Mouse (Mus musculus) forebrain, postnatal 0 days (tissue): ENCODE measurements at regions not wholly inside any gene's neighbourhood (a gene's known extent, or its start where the extent isn't known, plus 50 kb on each side); places are given as distances from the start of the nearest gene placed in this dataset.
"Not testable (repeated sequence)": the region's sequence is repeated elsewhere in the genome, so short reads cannot be mapped to it uniquely, and the experiment has no call there.

Source experiments
- ATAC-seq: fragments of 200-750 bp; cut with Nextera tagmentation; 2 replicates; pipeline ENCODE4 v1.8.0; 2017; ENCODE audit warnings: mild to moderate bottlenecking, moderate library complexity
- DNase-seq: peaks from one replicate; pipeline ENCODE4 v3.0.0-alpha.2; 2015
- H3K27ac ChIP-seq: fragments of 300-500 bp; sonication (generic); 2 replicates; pipeline ENCODE4 v1.5.1; 2014; ENCODE audit warnings: low read depth, mild to moderate bottlenecking, antibody characterized with exemption, low read length, moderate library complexity, mixed read lengths
- H3K27me3 ChIP-seq: fragments of 300-500 bp; sonication (generic); 2 replicates; pipeline ENCODE4 v1.6.1; 2014; ENCODE audit warnings: mild to moderate bottlenecking, low read length, mixed read lengths; ENCODE audit not compliant: insufficient read depth
- H3K36me3 ChIP-seq: fragments of 300-500 bp; sonication (generic); 2 replicates; pipeline ENCODE4 v1.6.1; 2014; ENCODE audit warnings: mild to moderate bottlenecking, moderate library complexity; ENCODE audit not compliant: insufficient read depth
- H3K4me1 ChIP-seq: fragments of 300-500 bp; sonication (generic); 2 replicates; pipeline ENCODE4 v1.6.1; 2014; ENCODE audit warnings: antibody characterized with exemption; ENCODE audit not compliant: insufficient read depth
- H3K4me2 ChIP-seq: fragments of 300-500 bp; sonication (generic); 2 replicates; pipeline ENCODE4 v1.6.1; 2014; ENCODE audit warnings: low read depth, mild to moderate bottlenecking, moderate library complexity
- H3K4me3 ChIP-seq: fragments of 300-500 bp; sonication (generic); 2 replicates; pipeline ENCODE4 v1.5.1; 2014; ENCODE audit warnings: low read depth, low read length, mixed read lengths
- H3K9ac ChIP-seq: fragments of 300-500 bp; sonication (generic); 2 replicates; pipeline ENCODE4 v1.6.1; 2014; ENCODE audit warnings: mild to moderate bottlenecking
- H3K9me3 ChIP-seq: fragments of 300-500 bp; sonication (generic); 2 replicates; pipeline ENCODE4 v1.6.1; 2016; ENCODE audit warnings: low read length
- CTCF ChIP-seq: sonication (generic); IDR thresholded peaks from 2 replicates; pipeline ENCODE4 v1.5.1; 2016; ENCODE audit warnings: antibody characterized with exemption, control low read depth, low read depth
- WGBS: fragments of 180-500 bp; shearing (Covaris S2); extraction: QIAGEN DNeasy Blood & Tissue Kit; methylation state at CpG from one replicate; pipeline ENCODE4 v1.1.7; 2014; 5-methylcytosine and 5-hydroxymethylcytosine counted together

GRCm38 (mm10) chr9:85920745-85921614 is 78.8 kb downstream of the Tpbg start:
- Histone ChIP-seq H3K4me2 (no peak overlapping the region), H3K4me1 (no peaks in the 10 kb centered on the region), H3K36me3 (no peaks in the 10 kb centered on the region), H3K27ac (no peak overlapping the region), H3K9me3 (no peaks in the 10 kb centered on the region), H3K9ac (no peak overlapping the region), H3K4me3 (no peak overlapping the region), H3K27me3 (no peaks in the 10 kb centered on the region)
- no peak for TF ChIP-seq CTCF
- no peak for ATAC-seq
- WGBS, result 92% methylated on average over 13 of the region's 13 CpGs
- DNase-seq, result no peak

- no peak for ATAC-seq
- no peak overlapping the region for H3K4me2 ChIP-seq
- no peak overlapping the region for H3K4me3 ChIP-seq
- 82% methylated on average over 1 of the region's 1 CpGs for WGBS
- no peak overlapping the region for H3K27ac ChIP-seq
- no peak overlapping the region for H3K9ac ChIP-seq
- no peaks in the 10 kb centered on the region for H3K4me1 ChIP-seq
- no peak for DNase-seq
- H3K9me3 ChIP-seq, result no peaks in the 10 kb centered on the region
- H3K27me3 ChIP-seq, result no peaks in the 10 kb centered on the region
- H3K36me3 ChIP-seq, result no peaks in the 10 kb centered on the region
- TF ChIP-seq CTCF, result no peak
Measured at GRCm38 (mm10) chr9:85925259-85925658, 83.1 kb downstream of the Tpbg start.

DNA sequence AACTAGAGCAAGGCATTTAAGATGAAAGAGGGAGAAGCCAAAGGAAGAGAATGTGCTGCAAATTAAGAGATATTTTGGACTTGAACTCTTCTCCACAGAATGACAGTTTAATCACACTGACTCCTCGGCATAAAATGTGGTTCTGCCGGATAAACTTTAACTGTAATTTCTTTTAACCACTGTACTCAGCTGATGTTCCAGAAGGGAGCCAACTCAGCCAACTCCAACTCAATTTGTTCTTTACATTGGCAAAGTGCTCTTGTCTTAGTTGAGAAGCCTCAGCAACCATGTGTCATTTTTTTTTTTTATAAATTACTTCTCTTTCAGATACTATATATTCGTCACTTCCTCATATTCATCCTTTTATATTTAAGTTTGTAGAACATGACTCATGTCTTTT is 90.0 kb downstream of the Tpbg start:
- DNase-seq (no peak), ATAC-seq (no peak)
- no peaks in the 10 kb centered on the region for H3K4me1 ChIP-seq
- WGBS, result 77% methylated on average over 3 of the region's 3 CpGs
- TF ChIP-seq CTCF, result no peak
- H3K36me3 ChIP-seq, result no peaks in the 10 kb centered on the region
- H3K9ac ChIP-seq, result no peak overlapping the region
- H3K9me3 ChIP-seq, result no peaks in the 10 kb centered on the region
- H3K27ac ChIP-seq, result no peak overlapping the region
- H3K27me3 ChIP-seq, result no peaks in the 10 kb centered on the region
- no peak overlapping the region for H3K4me3 ChIP-seq
- no peak overlapping the region for H3K4me2 ChIP-seq

- H3K4me3 ChIP-seq, H3K9me3 ChIP-seq, DNase-seq, H3K27ac ChIP-seq, H3K4me2 ChIP-seq, H3K27me3 ChIP-seq, ATAC-seq, H3K36me3 ChIP-seq, H3K4me1 ChIP-seq, H3K9ac ChIP-seq: not testable (repeated sequence)
- 93% methylated on average over 14 of the region's 14 CpGs for WGBS
Measured at GRCm38 (mm10) chr9:85943066-85943684, 101.0 kb downstream of the Tpbg start.

- Histone ChIP-seq H3K9me3 (no peaks in the 10 kb centered on the region), H3K4me2 (no peak overlapping the region), H3K4me3 (no peak overlapping the region), H3K4me1 (no peaks in the 10 kb centered on the region), H3K27me3 (no peaks in the 10 kb centered on the region), H3K9ac (no peak overlapping the region), H3K36me3 (no peaks in the 10 kb centered on the region), H3K27ac (no peak overlapping the region)
- DNase-seq (peak; percentile 30), ATAC-seq (peak; percentile 85)
- 25% methylated on average over 12 of the region's 12 CpGs for WGBS
- TF ChIP-seq CTCF, result peak; percentile 41
Measured at GRCm38 (mm10) chr9:85948495-85949137, 106.4 kb downstream of the Tpbg start.

DNA sequence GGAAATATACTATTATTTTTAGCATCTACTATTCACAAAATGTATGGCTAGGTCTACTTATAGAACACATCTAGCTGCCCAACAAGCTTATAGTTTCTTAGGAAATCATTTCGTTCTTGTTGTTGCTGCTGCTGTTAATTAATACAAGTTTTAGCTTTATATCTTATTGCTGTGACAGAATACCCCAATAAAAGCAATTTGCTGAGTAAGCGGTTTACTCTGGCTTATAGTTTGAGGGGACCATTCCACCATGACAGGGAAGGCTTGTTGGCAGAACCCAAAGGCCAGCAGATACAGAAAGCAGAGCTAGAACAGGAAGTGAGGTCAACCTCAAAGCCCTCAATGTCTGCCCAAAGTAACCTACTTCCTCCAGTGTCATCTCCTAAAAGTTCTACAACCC is 109.6 kb downstream of the Tpbg start:
- 87% methylated on average over 2 of the region's 2 CpGs for WGBS
- Histone ChIP-seq H3K4me3 (no peak overlapping the region), H3K9ac (no peak overlapping the region), H3K9me3 (no peaks in the 10 kb centered on the region), H3K27ac (no peak overlapping the region), H3K4me2 (no peak overlapping the region), H3K4me1 (no peaks in the 10 kb centered on the region), H3K36me3 (no peaks in the 10 kb centered on the region), H3K27me3 (no peaks in the 10 kb centered on the region)
- ATAC-seq (no peak), DNase-seq (no peak)
- TF ChIP-seq CTCF, result no peak

GRCm38 (mm10) chr9:85970076-85970475 is 127.9 kb downstream of the Tpbg start:
- Histone ChIP-seq H3K27ac (no peak overlapping the region), H3K27me3 (no peaks in the 10 kb centered on the region), H3K9ac (no peak overlapping the region), H3K9me3 (no peaks in the 10 kb centered on the region), H3K4me2 (no peak overlapping the region), H3K4me3 (no peak overlapping the region), H3K4me1 (no peaks in the 10 kb centered on the region), H3K36me3 (no peaks in the 10 kb centered on the region)
- WGBS, result 90% methylated on average over 10 of the region's 10 CpGs
- ATAC-seq (no peak), DNase-seq (no peak)
- no peak for TF ChIP-seq CTCF
